16 mouse cellular contexts compared by ENCODE assay signal in genomic region chr3:50815716-50816115, GRCm38 (mm10).
DNase-seq lines count a peak whose midpoint lies in the region; ATAC-seq and TF ChIP-seq lines count a peak whose summit lies in the region.
"Had no signal": no experiment of that assay in that cellular context is flagged by ENCODE, and none has a peak within 500 bp of the region (broad histone marks: within the 10 kb centered on the region; RNA-seq: fewer than 3 reads in every experiment).

No protein-coding gene starts in this region.

- H3K36me3 ChIP-seq in heart, embryonic 12.5 days: no peaks in the 10 kb centered on the region
- H3K36me3 ChIP-seq in heart, adult 2 months (ENCODE audit: control insufficient read depth, insufficient read depth, low read length): no peaks in the 10 kb centered on the region
- H3K36me3 ChIP-seq: embryonic facial prominence, embryonic 15.5 days; limb, embryonic 15.5 days; liver, embryonic 15.5 days; midbrain, embryonic 10.5 days had no signal

- H3K27ac ChIP-seq in heart, embryonic 12.5 days (ENCODE audit: poor library complexity, severe bottlenecking): no peak overlapping the region
- H3K27ac ChIP-seq in heart, adult 2 months: no peak overlapping the region
- H3K27ac ChIP-seq in left cerebral cortex, adult 2 months: peak overlapping the region; percentile 61; the same call in 1 of the 2 replicates
- H3K27ac ChIP-seq: embryonic facial prominence, embryonic 15.5 days; hindbrain, postnatal 0 days; limb, embryonic 15.5 days; liver, embryonic 15.5 days; macrophage; midbrain, embryonic 10.5 days had no signal

- TF ChIP-seq CTCF in heart, adult 2 months (IDR thresholded peaks at IDR 0.05): no peak
- no peak for TF ChIP-seq CTCF in left cerebral cortex, adult 2 months (IDR thresholded peaks at IDR 0.05)

- H3K79me2 ChIP-seq in heart, adult 2 months (replicated peaks; ENCODE audit: control insufficient read depth, insufficient read depth, low read length): no peaks in the 10 kb centered on the region

- H3K4me1 ChIP-seq in heart, embryonic 12.5 days (replicated peaks): peaks cover 14% of the 10 kb centered on the region; the same call in 1 of the 2 replicates
- H3K4me1 ChIP-seq in heart, adult 2 months (ENCODE audit: control insufficient read depth, insufficient read depth, low read length): no peaks in the 10 kb centered on the region; the same call in 1 of the 2 replicates
- H3K4me1 ChIP-seq: liver, embryonic 15.5 days; midbrain, embryonic 10.5 days had no signal

- no peak for TF ChIP-seq EP300 in heart, adult 2 months (IDR thresholded peaks at IDR 0.05; ENCODE audit: insufficient read depth, low read depth, low read length)

- H3K9ac ChIP-seq in heart, embryonic 12.5 days: no peak overlapping the region
- no peak overlapping the region for H3K9ac ChIP-seq in heart, adult 2 months (ENCODE audit: low read depth, low read length)
- H3K9ac ChIP-seq: embryonic facial prominence, embryonic 15.5 days; limb, embryonic 15.5 days; liver, embryonic 15.5 days had no signal

- 37% methylated on average over 10 of the region's 10 CpGs for WGBS in heart, embryonic 12.5 days
- 27% methylated on average over 10 of the region's 10 CpGs for WGBS in heart, adult 2 months

- H3K4me3 ChIP-seq in heart, embryonic 12.5 days: no peak overlapping the region
- H3K4me3 ChIP-seq in heart, adult 2 months: no peak overlapping the region
- H3K4me3 ChIP-seq in left cerebral cortex, adult 2 months: no peak overlapping the region; the same call in 1 of the 2 replicates
- H3K4me3 ChIP-seq: embryonic facial prominence, embryonic 15.5 days; limb, embryonic 15.5 days; liver, embryonic 15.5 days; midbrain, embryonic 10.5 days had no signal

- H3K9me3 ChIP-seq in heart, embryonic 12.5 days (replicated peaks): no peaks in the 10 kb centered on the region
- H3K9me3 ChIP-seq: embryonic facial prominence, embryonic 15.5 days; limb, embryonic 15.5 days; liver, embryonic 15.5 days; midbrain, embryonic 10.5 days had no signal

- ATAC-seq in heart, embryonic 12.5 days (ENCODE audit: insufficient number of reproducible peaks, low FRiP score): no peak
- ATAC-seq: hindbrain, postnatal 0 days; intestine, postnatal 0 days had no signal

- intact Hi-C loops in heart, adult 2 months (cut with DNase I): no loop called here
- intact Hi-C loops in left cerebral cortex, adult 2 months (cut with DNase I): no loop called here

- no peak for DNase-seq in heart, adult 2 months
- no peak for DNase-seq in left cerebral cortex, adult 2 months (ENCODE audit: extremely low spot score in 1 of 2, low spot score in 2 of 2)
- no peak for DNase-seq in left cerebral cortex, adult 8-10 months (ENCODE audit: low spot score in 2 of 2)
- peak; percentile 33 for DNase-seq in cerebellum, adult 8-10 months
- DNase-seq in cerebellum, postnatal 36 days: peak; percentile 28 to 35
- DNase-seq in kidney, postnatal 25 days: no peak
- DNase-seq: adrenal gland, adult 2 months; thymus, postnatal 36 days had no signal

- no peak for TF ChIP-seq POLR2A in heart, adult 2 months (IDR thresholded peaks at IDR 0.05; ENCODE audit: insufficient read depth, low read depth, low read length)

- H3K4me2 ChIP-seq in heart, embryonic 12.5 days: peak overlapping the region; percentile 53
- H3K4me2 ChIP-seq: embryonic facial prominence, embryonic 15.5 days; limb, embryonic 15.5 days; liver, embryonic 15.5 days had no signal

- H3K27me3 ChIP-seq in heart, embryonic 12.5 days (replicated peaks): no peaks in the 10 kb centered on the region
- H3K27me3 ChIP-seq in heart, adult 2 months (ENCODE audit: control insufficient read depth, insufficient read depth, low read length): no peaks in the 10 kb centered on the region
- H3K27me3 ChIP-seq: embryonic facial prominence, embryonic 15.5 days; limb, embryonic 15.5 days; liver, embryonic 15.5 days had no signal

Comparison
In these comparisons a context has a peak if more than half of its experiments do, and no peak if none do; other contexts are left out.
1. DNase-seq: peak in cerebellum, adult 8-10 months (single experiment) and cerebellum, postnatal 36 days (2 of 2); none in heart, adult 2 months (0 of 2), left cerebral cortex, adult 2 months (0 of 2), left cerebral cortex, adult 8-10 months (0 of 2) and kidney, postnatal 25 days (0 of 2).